Mouse (Mus musculus) megakaryocyte, embryonic 14.5 days (primary cell): Measurements from ENCODE around the gene Fign.

Experiments used
- FLI1 ChIP-seq: IDR thresholded peaks from 2 replicates; pipeline ENCODE4 v1.6.1; 2012; ENCODE audit warnings: low read length, inconsistent platforms, mixed read lengths
- GATA1 ChIP-seq: IDR thresholded peaks from 3 replicates; pipeline ENCODE4 v1.6.1; 2012; ENCODE audit warnings: mixed read lengths, low read length, inconsistent platforms, borderline replicate concordance

GRCm38 (mm10) chr2:64074602-64075389 lies 23.0 kb downstream of the Fign start:
- TF ChIP-seq GATA1 (no peak), FLI1 (no peak)
